Mouse (Mus musculus): ENCODE results near the gene Ror1.

- TF ChIP-seq CTCF (IDR thresholded peaks at IDR 0.05; ENCODE audit: control insufficient read depth, insufficient read depth, insufficient replicate concordance, low read depth, low read length) (no peak), POLR2A (IDR thresholded peaks at IDR 0.05; ENCODE audit: control insufficient read depth, low read depth, low read length) (no peak)
These were observed 316.4 kb downstream of the Ror1 start for GRCm38 (mm10) chr4:100411841-100412539.
